Mouse (Mus musculus) left cerebral cortex, postnatal 36 days (tissue): ENCODE data around the gene Btbd7. TPM values are rescaled to one million over a fixed set of nuclear protein-coding genes. Genes with fewer than 3 reads are reported as not detected.

Experiments used
- DNase-seq, 2 experiments: peaks; one replicate each; pipeline ENCODE4 v3.0.0; 2021 to 2022; ENCODE audit warnings: low spot score in 2 of 2, mixed read lengths in 1 of 2
- intact Hi-C: fragments of 180-260 bp; cut with DNase I; formaldehyde crosslinking; loops from one replicate; pipeline ENCODE4 v1.15.1; 2025
- total RNA-seq, 2 experiments: library from RNA; stranded (reverse); gene quantifications; 2 replicates each; pipeline ENCODE4 v1.2.3; 2021

Btbd7 gene
- total RNA-seq, 2 experiments from 2014 or later = 15.1 to 21.3 TPM

DNA sequence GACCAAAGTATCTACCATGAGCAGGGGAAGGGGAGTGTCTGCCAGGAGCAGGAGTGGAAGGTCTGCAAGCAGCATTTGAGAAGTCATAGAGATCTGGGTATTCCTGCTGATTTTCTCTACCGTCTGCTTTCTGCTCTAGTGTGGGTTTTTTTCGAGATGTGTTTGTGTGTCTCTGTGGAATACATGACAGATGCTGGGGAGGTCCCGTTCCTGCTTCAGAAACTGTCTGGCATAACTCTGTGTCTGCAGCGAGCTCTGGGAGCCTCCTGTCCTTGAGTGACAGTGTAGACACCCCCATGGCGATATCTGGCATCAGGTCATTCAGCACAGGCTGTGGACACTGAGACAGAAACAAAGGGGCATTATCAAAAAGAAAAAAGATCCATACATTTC lies 92.7 kb downstream of the Btbd7 start:
- intact Hi-C loops = loop anchor here (10.0 kb wide), 1 partner anchor 279 kb away; no protein-coding TSS in a partner anchor

DNA sequence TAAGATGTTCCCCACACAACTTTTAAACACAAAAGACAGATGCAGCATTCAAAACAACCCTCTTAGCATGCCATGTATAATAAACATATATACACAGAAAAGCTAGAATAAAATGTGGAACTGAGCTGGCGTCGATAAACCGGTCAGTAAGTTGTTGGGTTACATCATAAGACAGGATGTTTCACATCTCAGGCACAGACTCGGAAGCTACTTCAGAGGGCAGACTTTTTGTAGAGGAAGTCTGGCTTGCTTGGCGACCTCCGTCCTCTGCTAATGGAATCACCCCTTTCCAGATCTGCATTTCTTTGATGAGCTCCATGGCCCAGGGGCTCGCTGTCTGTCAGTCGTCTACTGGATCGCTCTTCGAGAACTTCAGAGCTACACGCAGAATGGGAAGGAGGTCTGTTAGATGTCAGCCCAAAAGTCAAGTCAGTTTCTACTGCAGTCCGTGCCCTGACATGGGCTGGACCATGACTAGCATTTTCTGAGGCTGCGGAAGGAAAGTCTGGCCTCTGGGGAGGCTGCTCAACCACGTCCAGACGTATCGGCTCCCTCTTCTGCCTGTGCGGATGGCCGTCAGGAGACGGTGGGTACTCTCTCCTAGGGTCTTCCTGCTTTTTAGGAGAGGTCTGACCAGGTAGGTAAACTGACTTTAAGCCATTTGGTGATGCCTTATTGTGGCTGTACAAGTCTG lies 93.2 kb downstream of the Btbd7 start:
- intact Hi-C loops = loop anchor here (10.0 kb wide), 1 partner anchor 280 kb away; no protein-coding TSS in a partner anchor
- DNase-seq = no peak

More for the DNA sequence above, 92.7 kb downstream of the Btbd7 start:
- DNase-seq = no peak

- no peak for DNase-seq
- intact Hi-C loops = loop anchor here (10.0 kb wide), 1 partner anchor 282 kb away; no protein-coding TSS in a partner anchor
These were observed 95.4 kb downstream of the Btbd7 start for GRCm38 (mm10) chr12:102782841-102783240.

DNA sequence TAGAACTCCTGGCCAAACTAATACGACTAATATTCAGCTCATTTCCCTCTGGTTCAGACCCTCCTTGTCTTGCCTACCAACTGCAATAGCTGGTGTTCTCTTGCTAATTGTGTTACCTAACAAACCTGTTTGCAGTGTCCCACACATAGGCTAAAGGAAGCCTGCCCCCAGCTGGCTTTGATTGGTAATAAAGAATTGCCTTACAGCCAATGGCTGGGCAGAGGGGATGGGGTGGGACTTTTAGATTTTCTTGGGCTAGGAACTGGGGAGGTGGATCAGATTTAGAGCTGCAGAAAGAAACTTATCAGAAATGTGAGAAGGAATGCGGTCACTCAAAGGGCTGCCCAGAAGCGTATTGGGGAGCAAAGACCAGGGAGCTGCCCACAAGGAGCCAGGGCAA lies 98.8 kb downstream of the Btbd7 start:
- DNase-seq = no peak
- intact Hi-C loops = no loop called here

GRCm38 (mm10) chr12:102778151-102778550 lies 100.1 kb downstream of the Btbd7 start:
- no peak for DNase-seq
- intact Hi-C loops = no loop called here

DNA sequence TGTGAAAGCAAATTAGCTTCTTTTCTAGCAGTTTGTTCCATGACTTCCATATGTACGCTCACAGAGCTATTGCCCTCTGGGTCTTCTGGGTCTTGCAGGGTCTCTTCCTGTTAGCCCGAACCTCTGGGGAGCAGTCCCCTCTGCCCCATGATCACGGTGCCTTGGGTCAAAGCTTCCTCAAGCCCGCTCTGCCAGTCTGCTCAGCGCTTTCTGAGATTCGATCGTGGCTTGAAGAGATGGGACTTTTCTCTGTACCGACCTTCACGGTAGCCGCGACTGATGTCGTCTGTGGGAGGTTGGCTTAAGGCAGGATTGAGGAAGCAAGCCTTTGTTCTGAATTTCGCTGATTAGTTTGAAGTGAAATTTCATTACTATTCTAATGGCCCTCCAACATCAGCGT lies 102.2 kb downstream of the Btbd7 start:
- DNase-seq = no peak
- intact Hi-C loops = no loop called here

GRCm38 (mm10) chr12:102772676-102773075 lies 105.6 kb downstream of the Btbd7 start:
- DNase-seq = no peak
- intact Hi-C loops = no loop called here

GRCm38 (mm10) chr12:102771601-102772000 lies 106.7 kb downstream of the Btbd7 start:
- DNase-seq = no peak
- intact Hi-C loops = no loop called here

DNA sequence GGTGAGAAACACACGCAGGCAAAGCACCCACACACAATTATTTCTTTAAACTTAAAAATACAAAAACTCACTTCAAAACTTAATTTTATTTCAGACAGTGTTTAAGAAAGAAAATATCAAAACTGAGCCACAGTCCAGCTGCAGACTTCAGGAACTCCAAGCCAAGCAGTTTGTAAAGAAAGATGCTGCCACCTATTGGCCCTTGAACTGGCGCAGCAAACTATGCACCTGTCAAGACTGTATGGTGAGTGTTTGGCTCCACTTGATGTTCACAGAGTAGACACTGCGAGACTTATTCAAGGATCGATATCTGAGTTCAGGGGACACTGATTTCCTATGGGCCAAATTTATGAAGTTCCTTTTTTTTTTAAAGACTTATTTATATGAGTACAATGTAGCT lies 109.3 kb downstream of the Btbd7 start:
- intact Hi-C loops = no loop called here
- DNase-seq = no peak

DNA sequence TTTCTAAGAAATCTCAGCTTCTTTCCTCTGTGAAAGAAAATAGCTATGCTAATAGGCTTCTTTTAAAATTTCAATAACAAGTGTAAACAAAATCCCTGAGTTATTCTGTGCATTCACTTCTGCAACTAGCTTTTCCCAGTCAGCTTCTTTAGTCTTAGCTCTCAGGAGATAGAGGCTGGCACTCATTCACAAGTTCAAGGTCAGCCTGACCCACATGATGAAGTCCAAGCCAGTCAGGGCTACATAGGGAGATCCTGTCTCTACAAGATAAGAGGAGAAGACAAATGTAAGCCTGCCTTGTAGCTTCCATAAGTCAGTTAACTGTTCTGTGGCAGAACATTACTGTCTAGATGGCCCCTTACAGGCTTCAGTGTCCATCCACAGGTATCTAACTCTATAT lies 114.6 kb downstream of the Btbd7 start:
- DNase-seq = no peak
- intact Hi-C loops = no loop called here

- DNase-seq = no peak
- intact Hi-C loops = no loop called here
These were observed 116.6 kb downstream of the Btbd7 start for GRCm38 (mm10) chr12:102761668-102762067.

DNA sequence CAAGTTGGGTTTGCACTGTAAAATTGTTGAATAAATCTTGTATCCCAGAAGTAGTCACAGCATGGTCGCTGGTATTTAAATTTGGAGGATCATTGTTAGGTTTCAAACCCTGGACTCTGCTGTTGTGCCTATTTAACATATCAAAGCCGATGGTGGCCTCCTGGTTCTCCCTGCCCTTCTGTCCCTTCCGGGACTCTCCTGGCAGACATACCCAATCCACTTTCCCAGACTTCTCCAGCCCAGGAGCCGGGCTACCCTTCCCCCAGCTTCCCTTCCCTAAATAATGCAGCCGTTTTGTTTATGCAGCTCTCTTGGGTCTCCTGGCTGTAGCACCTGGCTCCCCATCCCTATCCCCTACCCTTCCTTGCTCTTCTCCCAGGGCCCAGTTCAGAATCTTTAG lies 119.3 kb downstream of the Btbd7 start:
- intact Hi-C loops = no loop called here

GRCm38 (mm10) chr12:102758403-102758756 lies 119.9 kb downstream of the Btbd7 start, which contains the start of gene Gm20604:
Gm20604 (minus strand) TSS chr12:102758672.
- DNase-seq = no peak
- intact Hi-C loops = no loop called here

More for the DNA sequence above, 119.3 kb downstream of the Btbd7 start:
- no peak for DNase-seq

- DNase-seq = peak; percentile 97 to 98
- intact Hi-C loops = no loop called here
These were observed 120.4 kb downstream of the Btbd7 start, which contains the start of the genes Gm28051, Gon7 and Ubr7 for GRCm38 (mm10) chr12:102757689-102758402. Gm28051 (minus strand) TSS chr12:102757765. Gon7 (minus strand) TSS chr12:102757803. Ubr7 (plus strand) TSS chr12:102757967.

DNA sequence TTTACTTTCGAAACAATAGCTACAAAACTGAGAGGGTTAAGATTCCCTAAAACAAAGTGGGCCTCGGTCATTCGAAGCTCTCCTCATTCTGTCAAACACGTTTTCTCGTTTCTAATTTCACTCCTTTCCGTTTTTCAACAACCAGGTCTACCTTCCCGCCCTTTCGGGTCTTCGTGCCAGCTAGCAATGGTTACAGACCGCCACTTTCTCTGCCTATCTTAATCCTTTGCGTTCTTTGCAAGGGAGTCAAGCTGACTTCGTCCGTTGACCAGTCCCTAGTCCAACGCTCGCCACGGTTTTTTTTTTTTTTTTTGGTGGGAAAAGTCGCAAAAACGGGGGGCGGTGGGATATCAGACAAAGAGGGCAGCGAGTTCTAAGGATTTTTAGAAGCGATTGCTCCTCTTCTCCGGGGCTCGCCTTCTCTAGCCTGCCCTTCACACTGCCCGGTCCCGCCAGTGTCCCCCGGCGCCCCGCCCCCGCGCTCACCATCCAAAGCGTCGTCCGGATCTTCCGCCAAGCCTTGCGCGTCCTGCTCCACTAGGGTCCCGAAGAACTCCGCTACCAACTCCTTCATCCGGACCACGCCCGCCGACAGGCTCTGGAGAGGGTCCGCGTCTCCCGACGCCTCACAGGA lies 121.1 kb downstream of the Btbd7 start:
- intact Hi-C loops = no loop called here

GRCm38 (mm10) chr12:102756304-102756703 lies 122.0 kb downstream of the Btbd7 start:
- intact Hi-C loops = no loop called here

More for the DNA sequence above, 121.1 kb downstream of the Btbd7 start:
- DNase-seq = no peak

GRCm38 (mm10) chr12:102748256-102748655 lies 130.0 kb downstream of the Btbd7 start:
- no peak for DNase-seq
- intact Hi-C loops = no loop called here

More at GRCm38 (mm10) chr12:102756304-102756703, 122.0 kb downstream of the Btbd7 start:
- no peak for DNase-seq

- DNase-seq = no peak
- intact Hi-C loops = no loop called here
These were observed 133.4 kb downstream of the Btbd7 start for GRCm38 (mm10) chr12:102744839-102745238.

DNA sequence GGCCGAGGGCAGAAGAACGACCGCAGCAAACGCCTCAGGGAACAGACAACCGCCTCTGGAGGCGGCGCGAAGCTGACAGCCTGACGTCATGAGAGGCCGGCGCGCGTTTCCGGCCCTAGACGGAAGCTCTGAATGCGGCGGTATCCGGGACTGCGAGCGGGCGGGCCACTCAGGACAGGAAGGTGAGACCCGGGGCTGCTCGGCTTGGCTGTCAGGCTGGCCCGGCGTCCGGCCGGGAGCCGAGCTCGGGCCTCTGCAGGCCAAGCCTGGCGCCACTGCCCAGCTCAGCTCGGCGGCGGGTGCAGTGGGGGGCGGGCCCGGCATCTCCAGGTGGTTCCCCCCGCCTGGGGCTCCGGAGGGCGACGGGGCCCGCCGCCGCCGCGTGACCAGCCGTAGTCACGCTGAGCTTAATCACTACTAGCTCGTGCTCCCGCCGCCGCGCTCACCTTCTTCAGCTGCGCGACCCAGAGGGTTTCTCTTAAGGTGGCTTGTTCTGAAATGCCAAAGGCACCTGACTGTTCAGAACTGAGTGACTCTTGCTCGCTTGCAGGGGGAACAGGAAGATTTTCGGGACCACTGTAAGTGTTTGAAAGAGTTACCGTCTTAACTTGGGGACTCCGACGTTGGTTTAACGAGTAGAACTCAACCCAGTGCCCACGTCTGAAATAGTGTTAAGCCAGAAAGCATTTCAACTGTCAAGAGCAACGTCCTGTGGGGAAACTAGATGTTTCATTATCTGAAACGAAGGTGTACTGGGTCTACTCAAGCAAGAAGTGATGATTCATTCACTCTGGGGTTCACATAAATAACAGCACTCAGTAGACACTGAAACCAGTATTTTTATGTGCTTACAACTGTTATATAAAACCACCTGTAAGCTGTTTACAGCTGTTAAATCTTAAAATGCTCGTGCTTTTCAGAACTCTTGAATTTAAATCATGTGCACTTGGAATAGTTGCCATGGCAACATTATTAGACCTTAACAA lies 134.4 kb downstream of the Btbd7 start, which contains the start of the genes Moap1 and Tmem251:
Moap1 (minus strand) TSS at position 73 of the 986 bp plus-strand sequence.
Tmem251 (plus strand) TSS at position 174 of the 986 bp plus-strand sequence.
- intact Hi-C loops = no loop called here
- peak; percentile 92 to 94 for DNase-seq
